Mouse (Mus musculus): ENCODE measurements around the gene Slx1b.

- TF ChIP-seq CTCF (IDR thresholded peaks at IDR 0.05; ENCODE audit: extremely low read depth, insufficient read depth, insufficient read length, insufficient replicate concordance) = no peak
- peak; percentile 77 for TF ChIP-seq POLR2A (IDR thresholded peaks at IDR 0.05; ENCODE audit: low read depth, low read length)
Observed at GRCm38 (mm10) chr7:126702861-126703756, 7.5 kb upstream of the Slx1b start.
